Mouse (Mus musculus): ENCODE results near the gene Angptl3. TPM values are rescaled to one million over a fixed set of nuclear protein-coding genes. Genes with fewer than 3 reads are reported as not detected.

Gene Angptl3
- 1.7 and 1.8 TPM in 2 replicates for polyA plus RNA-seq (2014; fragmentation: Nextera tagmentation; extraction: Ambion mirVana)

DNA sequence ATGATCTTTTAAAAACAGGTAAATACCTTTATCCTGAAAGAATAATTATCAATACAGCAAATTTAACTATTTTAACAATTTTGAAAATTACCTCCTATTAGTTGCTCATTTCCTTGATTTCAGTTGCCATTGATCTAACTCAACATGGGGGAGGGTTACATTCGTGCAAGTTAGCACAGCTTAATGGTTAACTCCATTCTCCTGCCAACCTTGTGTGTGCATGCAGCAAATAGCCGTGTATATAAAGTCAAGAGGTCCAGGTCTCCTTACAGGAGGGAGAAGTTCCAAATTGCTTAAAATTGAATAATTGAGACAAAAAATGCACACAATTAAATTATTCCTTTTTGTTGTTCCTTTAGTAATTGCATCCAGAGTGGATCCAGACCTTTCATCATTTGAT is at the start of gene Angptl3:
Angptl3 (plus strand) TSS at position 269 of the 400 bp plus-strand sequence.
- no peaks in the 10 kb centered on the region for H3K9me3 ChIP-seq (ENCODE audit: control insufficient read depth, low read length)
- no peak within 1 kb of the TSS for H3K4me2 ChIP-seq (replicated peaks; ENCODE audit: low read depth, low read length)
- no peak within 1 kb of the TSS for H3K4me3 ChIP-seq (ENCODE audit: low read length)
- no peak within 1 kb of the TSS for H3K27ac ChIP-seq (ENCODE audit: low read depth, low read length)
- no peaks in the 10 kb centered on the region for H3K4me1 ChIP-seq (ENCODE audit: control insufficient read depth, insufficient read depth, low read length)
- H3K36me3 ChIP-seq (ENCODE audit: control insufficient read depth, insufficient read depth, low read length): no peaks in the 10 kb centered on the region; the same call in 1 of the 2 replicates
- ATAC-seq (ENCODE audit: low FRiP score, low TSS enrichment): no peak
- H3K27me3 ChIP-seq (ENCODE audit: control insufficient read depth, insufficient read depth, low read length): no peaks in the 10 kb centered on the region
- H3K9ac ChIP-seq (ENCODE audit: low read depth, low read length): no peak within 1 kb of the TSS
- WGBS: 67% methylated on average over 2 of the region's 2 CpGs

DNA sequence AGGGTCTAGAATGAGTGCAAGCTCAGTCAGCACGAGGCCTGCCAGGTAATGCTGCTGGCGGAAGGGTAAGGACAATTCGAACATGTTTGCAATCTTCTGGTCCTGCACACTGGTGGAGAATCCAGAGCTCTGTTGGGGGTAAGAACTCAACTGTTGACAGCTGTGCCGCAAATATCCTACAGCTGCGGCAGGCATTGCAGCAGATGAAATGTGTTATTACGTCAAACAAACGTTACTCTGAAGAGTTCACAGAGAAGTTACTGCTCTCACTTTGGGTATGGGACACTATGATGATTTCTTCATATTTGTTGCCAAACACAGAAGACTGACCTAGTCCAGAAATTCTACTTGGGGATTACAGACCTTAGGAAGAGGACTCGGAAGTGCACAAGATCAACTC is 46.1 kb upstream of the Angptl3 start:
- no peaks in the 10 kb centered on the region for H3K4me1 ChIP-seq (ENCODE audit: control insufficient read depth, insufficient read depth, low read length)
- no peaks in the 10 kb centered on the region for H3K27me3 ChIP-seq (ENCODE audit: control insufficient read depth, insufficient read depth, low read length)
- H3K36me3 ChIP-seq (ENCODE audit: control insufficient read depth, insufficient read depth, low read length): peaks cover 33% of the 10 kb centered on the region; the same call in 1 of the 2 replicates
- H3K27ac ChIP-seq (ENCODE audit: low read depth, low read length): no peak overlapping the region
- H3K9me3 ChIP-seq (ENCODE audit: control insufficient read depth, low read length): no peaks in the 10 kb centered on the region
- H3K4me2 ChIP-seq (replicated peaks; ENCODE audit: low read depth, low read length): no peak overlapping the region
- H3K9ac ChIP-seq (ENCODE audit: low read depth, low read length): no peak overlapping the region
- no peak for ATAC-seq (ENCODE audit: low FRiP score, low TSS enrichment)
- no peak overlapping the region for H3K4me3 ChIP-seq (ENCODE audit: low read length)
- 94% methylated on average over 8 of the region's 8 CpGs for WGBS

DNA sequence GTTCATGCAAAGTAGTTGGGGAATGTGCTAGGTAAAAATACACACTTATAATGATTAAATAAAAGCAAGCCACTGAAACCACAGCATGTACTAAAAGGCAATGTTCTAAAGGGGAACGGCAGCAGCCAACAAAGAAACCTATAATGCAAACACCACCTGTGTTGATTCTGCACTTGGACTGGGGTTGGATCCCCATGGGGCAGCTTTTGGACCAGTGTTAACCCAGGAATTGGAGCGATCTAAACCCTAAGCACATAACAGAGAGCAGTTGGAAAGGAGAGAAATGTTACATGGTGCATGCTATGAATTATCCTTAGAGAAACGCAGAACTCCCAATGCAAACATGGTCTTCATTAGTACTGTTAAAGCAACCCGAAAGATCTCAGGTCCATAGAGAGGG is 37.3 kb upstream of the Angptl3 start:
- no peak overlapping the region for H3K4me3 ChIP-seq (ENCODE audit: low read length)
- no peaks in the 10 kb centered on the region for H3K4me1 ChIP-seq (ENCODE audit: control insufficient read depth, insufficient read depth, low read length)
- no peak overlapping the region for H3K4me2 ChIP-seq (replicated peaks; ENCODE audit: low read depth, low read length)
- 78% methylated on average over 4 of the region's 4 CpGs for WGBS
- ATAC-seq (ENCODE audit: low FRiP score, low TSS enrichment): no peak
- no peak overlapping the region for H3K27ac ChIP-seq (ENCODE audit: low read depth, low read length)
- no peak overlapping the region for H3K9ac ChIP-seq (ENCODE audit: low read depth, low read length)
- no peaks in the 10 kb centered on the region for H3K9me3 ChIP-seq (ENCODE audit: control insufficient read depth, low read length)
- peaks cover 33% of the 10 kb centered on the region for H3K36me3 ChIP-seq (ENCODE audit: control insufficient read depth, insufficient read depth, low read length)
- H3K27me3 ChIP-seq (ENCODE audit: control insufficient read depth, insufficient read depth, low read length): no peaks in the 10 kb centered on the region

DNA sequence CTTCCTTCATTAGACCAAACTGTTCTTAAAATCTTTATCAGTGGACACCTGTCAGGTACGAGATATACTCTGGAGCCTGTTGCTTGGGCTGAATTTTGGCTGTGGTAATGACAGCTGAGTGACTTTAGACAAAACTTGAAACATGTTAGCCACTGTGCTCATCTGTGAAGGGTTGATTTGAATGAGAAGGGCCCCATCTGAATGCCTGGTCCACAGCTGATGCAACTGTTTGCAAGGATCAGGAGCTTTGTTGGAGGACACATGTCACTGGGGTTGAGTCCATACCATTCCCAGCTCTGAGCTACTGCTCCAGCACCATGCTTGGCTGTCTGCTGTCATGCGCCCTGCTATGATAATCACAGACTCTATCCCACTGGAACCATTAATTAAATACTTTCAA is 25.2 kb upstream of the Angptl3 start:
- Histone ChIP-seq H3K9me3 (ENCODE audit: control insufficient read depth, low read length) (no peaks in the 10 kb centered on the region), H3K4me3 (ENCODE audit: low read length) (no peak overlapping the region)
- 90% methylated on average over 2 of the region's 2 CpGs for WGBS

DNA sequence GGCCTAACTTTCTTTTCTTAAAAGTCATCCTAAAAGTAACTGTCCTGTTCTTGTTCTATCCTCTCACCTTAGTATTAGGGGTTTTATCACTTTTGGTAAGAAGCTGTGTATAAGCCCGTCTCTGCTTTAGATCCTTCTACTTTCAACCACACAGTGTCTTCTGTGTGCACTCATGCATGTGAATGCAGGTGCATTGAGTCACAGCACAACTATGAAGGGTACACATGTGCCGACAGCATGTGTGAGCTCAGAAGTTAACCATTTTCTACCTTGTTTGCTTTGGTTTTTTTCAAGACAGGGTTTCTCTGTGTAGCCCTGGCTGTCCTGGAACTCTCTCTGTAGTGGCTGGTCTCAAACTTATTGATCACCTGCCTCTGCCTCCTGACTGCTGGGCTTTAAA is 24.4 kb upstream of the Angptl3 start:
- no peaks in the 10 kb centered on the region for H3K9me3 ChIP-seq (ENCODE audit: control insufficient read depth, low read length)
- no peak overlapping the region for H3K4me3 ChIP-seq (ENCODE audit: low read length)
- H3K27ac ChIP-seq (ENCODE audit: low read depth, low read length): no peak overlapping the region
- H3K36me3 ChIP-seq (ENCODE audit: control insufficient read depth, insufficient read depth, low read length): peaks cover 46% of the 10 kb centered on the region
- WGBS: 74% methylated on average over 2 of the region's 2 CpGs
- no peaks in the 10 kb centered on the region for H3K4me1 ChIP-seq (ENCODE audit: control insufficient read depth, insufficient read depth, low read length)
- no peak for ATAC-seq (ENCODE audit: low FRiP score, low TSS enrichment)
- no peaks in the 10 kb centered on the region for H3K27me3 ChIP-seq (ENCODE audit: control insufficient read depth, insufficient read depth, low read length)
- H3K9ac ChIP-seq (ENCODE audit: low read depth, low read length): no peak overlapping the region
- no peak overlapping the region for H3K4me2 ChIP-seq (replicated peaks; ENCODE audit: low read depth, low read length)

More for the DNA sequence above, 25.2 kb upstream of the Angptl3 start:
- Histone ChIP-seq H3K4me2 (replicated peaks; ENCODE audit: low read depth, low read length) (no peak overlapping the region), H3K36me3 (ENCODE audit: control insufficient read depth, insufficient read depth, low read length) (peaks cover 40% of the 10 kb centered on the region), H3K9ac (ENCODE audit: low read depth, low read length) (no peak overlapping the region), H3K27ac (ENCODE audit: low read depth, low read length) (no peak overlapping the region), H3K4me1 (ENCODE audit: control insufficient read depth, insufficient read depth, low read length) (no peaks in the 10 kb centered on the region), H3K27me3 (ENCODE audit: control insufficient read depth, insufficient read depth, low read length) (no peaks in the 10 kb centered on the region)
- ATAC-seq (ENCODE audit: low FRiP score, low TSS enrichment): no peak

DNA sequence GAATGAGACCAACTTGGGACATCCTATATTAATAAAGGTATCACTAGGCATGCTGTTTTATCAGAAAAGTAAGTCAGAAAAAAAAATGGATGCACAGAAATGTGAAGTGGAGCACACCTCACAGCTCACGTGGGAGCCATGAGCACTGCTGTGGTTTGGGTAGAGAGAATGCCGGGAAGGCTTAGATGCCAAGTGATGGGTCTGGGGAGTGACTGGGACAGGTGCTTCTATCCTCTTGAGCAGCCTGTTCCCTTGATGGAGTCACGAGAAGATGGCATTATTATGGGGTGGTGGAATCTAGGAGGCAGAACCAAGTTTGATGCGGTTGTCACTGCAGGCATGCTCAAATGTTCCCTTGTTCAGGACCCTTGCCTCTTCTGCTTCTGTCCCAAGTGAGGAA is 19.7 kb upstream of the Angptl3 start:
- Histone ChIP-seq H3K27ac (ENCODE audit: low read depth, low read length) (no peak overlapping the region), H3K9ac (ENCODE audit: low read depth, low read length) (no peak overlapping the region), H3K27me3 (ENCODE audit: control insufficient read depth, insufficient read depth, low read length) (no peaks in the 10 kb centered on the region), H3K4me2 (replicated peaks; ENCODE audit: low read depth, low read length) (no peak overlapping the region), H3K9me3 (ENCODE audit: control insufficient read depth, low read length) (no peaks in the 10 kb centered on the region), H3K36me3 (ENCODE audit: control insufficient read depth, insufficient read depth, low read length) (peaks cover 44% of the 10 kb centered on the region), H3K4me1 (ENCODE audit: control insufficient read depth, insufficient read depth, low read length) (no peaks in the 10 kb centered on the region), H3K4me3 (ENCODE audit: low read length) (no peak overlapping the region)
- no peak for ATAC-seq (ENCODE audit: low FRiP score, low TSS enrichment)
- WGBS: 93% methylated on average over 4 of the region's 4 CpGs

DNA sequence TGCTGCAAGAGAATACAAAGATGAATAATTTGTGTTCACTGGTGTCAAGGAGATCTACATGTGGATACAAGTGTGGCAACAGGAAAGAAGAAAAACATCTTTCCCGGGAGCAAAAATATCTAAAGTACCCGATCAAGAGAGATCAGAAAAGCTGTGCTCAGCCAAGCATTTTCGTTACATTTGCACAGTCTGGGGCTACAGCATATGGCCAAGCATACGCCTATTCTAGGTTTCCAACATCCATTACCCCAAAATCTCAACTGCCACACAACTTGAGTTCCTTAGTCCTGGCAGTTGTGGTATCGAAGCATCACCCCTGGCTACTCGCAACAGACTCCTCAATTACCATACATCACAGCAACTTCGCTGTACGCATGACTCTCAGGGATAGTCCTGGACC is 8.5 kb upstream of the Angptl3 start:
- Histone ChIP-seq H3K27me3 (ENCODE audit: control insufficient read depth, insufficient read depth, low read length) (no peaks in the 10 kb centered on the region), H3K9me3 (ENCODE audit: control insufficient read depth, low read length) (no peaks in the 10 kb centered on the region), H3K27ac (ENCODE audit: low read depth, low read length) (no peak overlapping the region), H3K36me3 (ENCODE audit: control insufficient read depth, insufficient read depth, low read length) (peaks cover 3% of the 10 kb centered on the region; the same call in 1 of the 2 replicates), H3K4me2 (replicated peaks; ENCODE audit: low read depth, low read length) (no peak overlapping the region), H3K4me1 (ENCODE audit: control insufficient read depth, insufficient read depth, low read length) (no peaks in the 10 kb centered on the region), H3K4me3 (ENCODE audit: low read length) (no peak overlapping the region), H3K9ac (ENCODE audit: low read depth, low read length) (no peak overlapping the region)
- WGBS: 91% methylated on average over 8 of the region's 8 CpGs
- ATAC-seq (ENCODE audit: low FRiP score, low TSS enrichment): no peak

DNA sequence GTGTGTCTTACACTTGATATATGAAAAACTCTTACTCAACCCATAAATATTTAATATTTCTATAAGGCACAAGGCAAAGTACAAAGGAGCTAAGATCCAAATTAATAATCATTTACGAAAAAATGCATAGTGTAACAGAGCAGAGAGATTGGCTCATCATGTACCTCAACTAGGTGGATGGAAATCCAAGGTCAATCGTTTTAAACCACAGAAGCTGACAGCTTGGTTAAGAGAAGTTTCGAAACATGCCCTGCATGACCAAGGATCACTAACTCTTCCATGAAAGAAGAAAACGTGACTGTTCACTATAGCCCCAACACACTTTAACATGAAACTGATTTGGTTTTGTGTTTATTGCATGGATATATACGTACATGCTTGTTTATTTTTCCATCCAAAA is 2.4 kb upstream of the Angptl3 start:
- no peak for ATAC-seq (ENCODE audit: low FRiP score, low TSS enrichment)
- Histone ChIP-seq H3K4me1 (ENCODE audit: control insufficient read depth, insufficient read depth, low read length) (no peaks in the 10 kb centered on the region), H3K36me3 (ENCODE audit: control insufficient read depth, insufficient read depth, low read length) (no peaks in the 10 kb centered on the region; the same call in 1 of the 2 replicates), H3K4me3 (ENCODE audit: low read length) (no peak overlapping the region), H3K9ac (ENCODE audit: low read depth, low read length) (no peak overlapping the region), H3K9me3 (ENCODE audit: control insufficient read depth, low read length) (no peaks in the 10 kb centered on the region), H3K27ac (ENCODE audit: low read depth, low read length) (no peak overlapping the region), H3K27me3 (ENCODE audit: control insufficient read depth, insufficient read depth, low read length) (no peaks in the 10 kb centered on the region), H3K4me2 (replicated peaks; ENCODE audit: low read depth, low read length) (no peak overlapping the region)
- 96% methylated on average over 5 of the region's 5 CpGs for WGBS

DNA sequence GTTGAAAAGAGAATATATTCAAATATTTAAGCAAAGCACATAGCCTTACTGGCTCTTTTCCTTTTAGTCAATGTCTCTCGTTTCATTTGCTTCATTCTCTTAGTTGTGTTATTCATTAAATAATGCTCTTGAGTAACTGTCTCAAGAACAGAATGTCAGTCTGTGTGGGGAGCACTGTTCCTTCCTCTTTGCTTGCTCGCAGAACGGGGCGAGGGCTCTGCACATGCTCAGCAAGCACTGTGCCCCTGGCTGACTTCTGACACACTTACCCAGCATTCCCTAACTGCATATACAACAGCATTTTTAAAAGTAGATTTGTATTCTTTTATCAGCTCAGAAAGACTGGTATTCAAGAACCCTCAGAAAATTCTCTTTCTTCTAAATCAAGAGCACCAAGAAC is 2.2 kb downstream of the Angptl3 start:
- 90% methylated on average over 4 of the region's 4 CpGs for WGBS
- no peaks in the 10 kb centered on the region for H3K4me1 ChIP-seq (ENCODE audit: control insufficient read depth, insufficient read depth, low read length)
- no peaks in the 10 kb centered on the region for H3K36me3 ChIP-seq (ENCODE audit: control insufficient read depth, insufficient read depth, low read length)
- H3K4me3 ChIP-seq (ENCODE audit: low read length): no peak overlapping the region
- H3K9me3 ChIP-seq (ENCODE audit: control insufficient read depth, low read length): no peaks in the 10 kb centered on the region
- ATAC-seq (ENCODE audit: low FRiP score, low TSS enrichment): no peak
- no peak overlapping the region for H3K9ac ChIP-seq (ENCODE audit: low read depth, low read length)
- no peak overlapping the region for H3K27ac ChIP-seq (ENCODE audit: low read depth, low read length)
- no peaks in the 10 kb centered on the region for H3K27me3 ChIP-seq (ENCODE audit: control insufficient read depth, insufficient read depth, low read length)
- no peak overlapping the region for H3K4me2 ChIP-seq (replicated peaks; ENCODE audit: low read depth, low read length)
